Mouse (Mus musculus) midbrain, embryonic 10.5 days (tissue): ENCODE measurements at regions not wholly inside any gene's neighbourhood (a gene's known extent, or its start where the extent isn't known, plus 50 kb on each side); places are given as distances from the start of the nearest gene placed in this dataset.

ENCODE experiments used
- DNase-seq: peaks from one replicate; pipeline ENCODE4 v3.0.0-alpha.2; 2017; ENCODE audit warnings: low spot score
- H3K27ac ChIP-seq: fragments of 300-500 bp; sonication (generic); replicated peaks from 2 replicates; pipeline ENCODE4 v1.5.1; 2016; ENCODE audit warnings: mild to moderate bottlenecking
- H3K27me3 ChIP-seq: fragments of 300-500 bp; sonication (generic); 2 replicates; pipeline ENCODE4 v1.6.1; 2016; ENCODE audit warnings: low read depth, mild to moderate bottlenecking; ENCODE audit not compliant: poor library complexity, severe bottlenecking
- H3K36me3 ChIP-seq: fragments of 300-500 bp; sonication (generic); 2 replicates; pipeline ENCODE4 v1.6.1; 2016; ENCODE audit warnings: mild to moderate bottlenecking, moderate library complexity
- H3K4me1 ChIP-seq: fragments of 300-500 bp; sonication (generic); 2 replicates; pipeline ENCODE4 v1.6.1; 2016
- H3K4me3 ChIP-seq: fragments of 300-500 bp; sonication (generic); 2 replicates; pipeline ENCODE4 v1.5.1; 2016; ENCODE audit warnings: mild to moderate bottlenecking, moderate library complexity
- H3K9me3 ChIP-seq: fragments of 300-500 bp; sonication (generic); replicated peaks from 2 replicates; pipeline ENCODE4 v1.6.1; 2016; ENCODE audit warnings: mild to moderate bottlenecking
- WGBS: fragments of 180-500 bp; shearing (Covaris S2); methylation state at CpG from one replicate; pipeline ENCODE4 v1.1.7; 2016; 5-methylcytosine and 5-hydroxymethylcytosine counted together

GRCm38 (mm10) chr5:119271234-119271852 is 399.1 kb upstream of the Tbx3 start:
- Histone ChIP-seq H3K27me3 (no peaks in the 10 kb centered on the region; the same call in 1 of the 2 replicates), H3K9me3 (no peaks in the 10 kb centered on the region), H3K4me3 (no peak overlapping the region), H3K4me1 (no peaks in the 10 kb centered on the region), H3K36me3 (no peaks in the 10 kb centered on the region), H3K27ac (no peak overlapping the region)
- WGBS = 90% methylated on average over 26 of the region's 26 CpGs
- no peak for DNase-seq

GRCm38 (mm10) chr5:119273203-119273602 is 397.3 kb upstream of the Tbx3 start:
- Histone ChIP-seq H3K36me3 (no peaks in the 10 kb centered on the region), H3K4me3 (no peak overlapping the region), H3K4me1 (no peaks in the 10 kb centered on the region), H3K27me3 (no peaks in the 10 kb centered on the region; the same call in 1 of the 2 replicates), H3K9me3 (no peaks in the 10 kb centered on the region), H3K27ac (no peak overlapping the region)
- DNase-seq = no peak
- 89% methylated on average over 7 of the region's 7 CpGs for WGBS

- Histone ChIP-seq H3K4me1 (no peaks in the 10 kb centered on the region), H3K27me3 (no peaks in the 10 kb centered on the region; the same call in 1 of the 2 replicates), H3K36me3 (no peaks in the 10 kb centered on the region), H3K9me3 (no peaks in the 10 kb centered on the region), H3K27ac (no peak overlapping the region), H3K4me3 (no peak overlapping the region)
- DNase-seq = no peak
- WGBS = 89% methylated on average over 3 of the region's 3 CpGs
These were observed 396.9 kb upstream of the Tbx3 start for GRCm38 (mm10) chr5:119273615-119274014.

GRCm38 (mm10) chr5:119274817-119275494 is 395.5 kb upstream of the Tbx3 start:
- no peak overlapping the region for H3K27ac ChIP-seq
- no peaks in the 10 kb centered on the region for H3K4me1 ChIP-seq
- DNase-seq = no peak
- H3K4me3 ChIP-seq = no peak overlapping the region
- H3K27me3 ChIP-seq = no peaks in the 10 kb centered on the region; the same call in 1 of the 2 replicates
- 90% methylated on average over 7 of the region's 7 CpGs for WGBS
- no peaks in the 10 kb centered on the region for H3K9me3 ChIP-seq
- no peaks in the 10 kb centered on the region for H3K36me3 ChIP-seq

- H3K27me3 ChIP-seq = no peaks in the 10 kb centered on the region
- 89% methylated on average over 6 of the region's 6 CpGs for WGBS
- H3K4me1 ChIP-seq = no peaks in the 10 kb centered on the region
- H3K4me3 ChIP-seq = no peak overlapping the region
- no peaks in the 10 kb centered on the region; the same call in 1 of the 2 replicates for H3K9me3 ChIP-seq
- DNase-seq = no peak
- no peak overlapping the region for H3K27ac ChIP-seq
- no peaks in the 10 kb centered on the region for H3K36me3 ChIP-seq
These were observed 390.3 kb upstream of the Tbx3 start for GRCm38 (mm10) chr5:119280146-119280545.

- Histone ChIP-seq H3K36me3 (no peaks in the 10 kb centered on the region), H3K4me3 (no peak overlapping the region), H3K9me3 (no peaks in the 10 kb centered on the region), H3K4me1 (0 out of 2 replicates have a peak, but pooled peaks cover 4% of the 10 kb centered on the region), H3K27ac (no peak overlapping the region), H3K27me3 (peaks cover 30% of the 10 kb centered on the region)
- no peak for DNase-seq
- 93% methylated on average over 5 of the region's 5 CpGs for WGBS
These were observed 380.7 kb upstream of the Tbx3 start for GRCm38 (mm10) chr5:119289808-119290207.

GRCm38 (mm10) chr5:119292323-119292722 is 378.1 kb upstream of the Tbx3 start:
- H3K27me3 ChIP-seq = peaks cover 36% of the 10 kb centered on the region
- no peaks in the 10 kb centered on the region for H3K36me3 ChIP-seq
- H3K4me3 ChIP-seq = no peak overlapping the region
- H3K4me1 ChIP-seq = peaks cover 4% of the 10 kb centered on the region; the same call in 1 of the 2 replicates
- 85% methylated on average over 9 of the region's 9 CpGs for WGBS
- H3K9me3 ChIP-seq = no peaks in the 10 kb centered on the region
- DNase-seq = no peak
- no peak overlapping the region for H3K27ac ChIP-seq

GRCm38 (mm10) chr5:119292889-119293288 is 377.6 kb upstream of the Tbx3 start:
- H3K27me3 ChIP-seq = peaks cover 31% of the 10 kb centered on the region
- H3K4me3 ChIP-seq = no peak overlapping the region
- no peak overlapping the region for H3K27ac ChIP-seq
- no peaks in the 10 kb centered on the region for H3K36me3 ChIP-seq
- H3K9me3 ChIP-seq = no peaks in the 10 kb centered on the region
- H3K4me1 ChIP-seq = peaks cover 4% of the 10 kb centered on the region; the same call in 1 of the 2 replicates
- no peak for DNase-seq
- WGBS = 91% methylated on average over 1 of the region's 1 CpGs

GRCm38 (mm10) chr5:119299311-119299710 is 371.2 kb upstream of the Tbx3 start:
- WGBS = 83% methylated on average over 3 of the region's 3 CpGs
- Histone ChIP-seq H3K27me3 (peaks cover 63% of the 10 kb centered on the region), H3K27ac (no peak overlapping the region; the same call in 1 of the 2 replicates), H3K4me1 (peaks cover 34% of the 10 kb centered on the region), H3K4me3 (no peak overlapping the region), H3K9me3 (no peaks in the 10 kb centered on the region), H3K36me3 (no peaks in the 10 kb centered on the region)
- no peak for DNase-seq

GRCm38 (mm10) chr5:119300106-119300505 is 370.4 kb upstream of the Tbx3 start:
- Histone ChIP-seq H3K4me1 (peaks cover 41% of the 10 kb centered on the region), H3K36me3 (no peaks in the 10 kb centered on the region), H3K27ac (no peak overlapping the region), H3K27me3 (peaks cover 66% of the 10 kb centered on the region), H3K4me3 (no peak overlapping the region), H3K9me3 (no peaks in the 10 kb centered on the region)
- DNase-seq = no peak
- WGBS = 30% methylated on average over 7 of the region's 7 CpGs

GRCm38 (mm10) chr5:119301539-119301938 is 368.9 kb upstream of the Tbx3 start:
- Histone ChIP-seq H3K36me3 (no peaks in the 10 kb centered on the region), H3K27me3 (peaks cover 61% of the 10 kb centered on the region), H3K4me1 (peaks cover 44% of the 10 kb centered on the region), H3K27ac (no peak overlapping the region), H3K9me3 (no peaks in the 10 kb centered on the region), H3K4me3 (no peak overlapping the region)
- 37% methylated on average over 5 of the region's 5 CpGs for WGBS
- no peak for DNase-seq

- peaks cover 40% of the 10 kb centered on the region for H3K27me3 ChIP-seq
- 16% methylated on average over 5 of the region's 5 CpGs for WGBS
- H3K27ac ChIP-seq = no peak overlapping the region
- no peaks in the 10 kb centered on the region for H3K36me3 ChIP-seq
- peaks cover 36% of the 10 kb centered on the region for H3K4me1 ChIP-seq
- H3K9me3 ChIP-seq = no peaks in the 10 kb centered on the region
- H3K4me3 ChIP-seq = no peak overlapping the region
- DNase-seq = no peak
These were observed 365.7 kb upstream of the Tbx3 start for GRCm38 (mm10) chr5:119304721-119305120.

GRCm38 (mm10) chr5:119307768-119308167 is 362.7 kb upstream of the Tbx3 start:
- peaks cover 23% of the 10 kb centered on the region; the same call in 1 of the 2 replicates for H3K27me3 ChIP-seq
- peaks cover 15% of the 10 kb centered on the region for H3K4me1 ChIP-seq
- no peaks in the 10 kb centered on the region for H3K9me3 ChIP-seq
- no peaks in the 10 kb centered on the region for H3K36me3 ChIP-seq
- no peak overlapping the region for H3K27ac ChIP-seq
- WGBS = 86% methylated on average over 6 of the region's 6 CpGs
- no peak for DNase-seq
- H3K4me3 ChIP-seq = no peak overlapping the region
